Mouse (Mus musculus) midbrain, embryonic 12.5 days (tissue): ENCODE data around the gene Rp9. TPM values are rescaled to one million over a fixed set of nuclear protein-coding genes. Genes with fewer than 3 reads are reported as not detected.
"Not testable (repeated sequence)": the region's sequence is repeated elsewhere in the genome, so short reads cannot be mapped to it uniquely, and the experiment has no call there.

Source experiments
- ATAC-seq: fragments of 200-750 bp; cut with Nextera tagmentation; 2 replicates; pipeline ENCODE4 v1.8.0; 2017; ENCODE audit warnings: low read depth, moderate TSS enrichment, moderate library complexity; ENCODE audit not compliant: low FRiP score
- H3K27ac ChIP-seq: fragments of 300-500 bp; sonication (generic); replicated peaks from 2 replicates; pipeline ENCODE4 v1.5.1; 2016; ENCODE audit warnings: mild to moderate bottlenecking
- H3K27me3 ChIP-seq: fragments of 300-500 bp; sonication (generic); 2 replicates; pipeline ENCODE4 v1.6.1; 2016; ENCODE audit warnings: mild to moderate bottlenecking
- H3K36me3 ChIP-seq: fragments of 300-500 bp; sonication (generic); 2 replicates; pipeline ENCODE4 v1.6.1; 2016
- H3K4me1 ChIP-seq: fragments of 300-500 bp; sonication (generic); 2 replicates; pipeline ENCODE4 v1.6.1; 2016
- H3K4me2 ChIP-seq: fragments of 300-500 bp; sonication (generic); replicated peaks from 2 replicates; pipeline ENCODE4 v1.6.1; 2016; ENCODE audit warnings: mild to moderate bottlenecking, moderate library complexity
- H3K4me3 ChIP-seq: fragments of 300-500 bp; sonication (generic); 2 replicates; pipeline ENCODE4 v1.5.1; 2016; ENCODE audit warnings: mild to moderate bottlenecking
- H3K9ac ChIP-seq: fragments of 300-500 bp; sonication (generic); replicated peaks from 2 replicates; pipeline ENCODE4 v1.6.1; 2016; ENCODE audit warnings: mild to moderate bottlenecking, moderate library complexity
- H3K9me3 ChIP-seq: fragments of 300-500 bp; sonication (generic); 2 replicates; pipeline ENCODE4 v1.6.1; 2016; ENCODE audit warnings: mild to moderate bottlenecking
- WGBS: fragments of 180-500 bp; shearing (Covaris S2); methylation state at CpG from one replicate; pipeline ENCODE4 v1.1.7; 2016; 5-methylcytosine and 5-hydroxymethylcytosine counted together
- polyA plus RNA-seq: library from polyadenylated mRNA; unstranded; fragments of >200 nt; fragmentation: Nextera tagmentation; extraction: Ambion mirVana; gene quantifications from 2 replicates; pipeline ENCODE4 v1.2.1, GENCODE M21; 2016

Rp9 gene
- polyA plus RNA-seq, 1 experiment from 2014 or later, result 53.3 TPM

DNA sequence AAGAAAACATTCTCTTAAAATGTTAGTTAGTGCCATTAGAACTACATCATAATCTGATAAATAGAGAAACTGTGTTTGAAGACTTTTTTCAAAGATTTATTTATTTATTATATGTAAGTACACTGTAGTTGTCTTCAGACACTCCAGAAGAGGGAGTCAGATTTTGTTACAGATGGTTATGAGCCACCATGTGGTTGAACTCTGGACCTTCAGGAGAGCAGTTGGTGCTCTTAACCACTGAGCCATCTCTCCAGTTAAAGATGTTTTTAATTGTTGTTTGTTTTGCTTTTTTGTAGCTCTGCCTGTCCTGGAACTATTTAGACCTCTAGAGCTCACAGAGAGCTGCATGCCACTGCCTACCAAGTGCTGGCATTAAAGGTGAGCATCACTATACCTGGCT lies 14.5 kb downstream of the Rp9 start:
- Histone ChIP-seq H3K4me3 (no peak overlapping the region), H3K4me2 (no peak overlapping the region), H3K4me1 (no peaks in the 10 kb centered on the region), H3K27me3 (no peaks in the 10 kb centered on the region), H3K27ac (no peak overlapping the region), H3K9ac (no peak overlapping the region), H3K9me3 (no peaks in the 10 kb centered on the region), H3K36me3 (peaks cover 73% of the 10 kb centered on the region)
- no peak for ATAC-seq

DNA sequence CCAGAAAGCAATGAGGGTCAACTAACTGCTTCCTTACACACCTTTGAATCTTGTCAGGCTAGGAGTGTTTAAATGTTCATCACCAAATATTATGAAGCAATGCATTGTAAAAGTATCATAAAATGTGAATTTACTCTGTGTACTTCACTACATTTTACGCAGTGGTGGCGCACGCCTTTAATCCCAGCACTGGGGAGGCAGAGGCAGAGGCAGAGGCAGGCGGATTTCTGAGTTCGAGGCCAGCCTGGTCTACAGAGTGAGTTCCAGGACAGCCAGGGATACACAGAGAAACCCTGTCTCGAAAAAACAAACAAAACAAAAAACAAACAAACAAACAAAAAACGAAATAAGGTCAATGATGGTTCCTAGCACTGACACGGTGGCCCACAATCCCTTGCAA lies 15.6 kb downstream of the Rp9 start, which contains the start of gene Gm17545:
TSS of gene Gm17545 (plus strand) at position 301 of the 400 bp plus-strand sequence.
- not testable (repeated sequence) for H3K9ac ChIP-seq, H3K9me3 ChIP-seq, H3K4me1 ChIP-seq, ATAC-seq, H3K4me2 ChIP-seq, H3K4me3 ChIP-seq, H3K27me3 ChIP-seq, H3K27ac ChIP-seq
- WGBS, result 92% methylated on average over 8 of the region's 8 CpGs
- H3K36me3 ChIP-seq, result peaks cover 82% of the 10 kb centered on the region

DNA sequence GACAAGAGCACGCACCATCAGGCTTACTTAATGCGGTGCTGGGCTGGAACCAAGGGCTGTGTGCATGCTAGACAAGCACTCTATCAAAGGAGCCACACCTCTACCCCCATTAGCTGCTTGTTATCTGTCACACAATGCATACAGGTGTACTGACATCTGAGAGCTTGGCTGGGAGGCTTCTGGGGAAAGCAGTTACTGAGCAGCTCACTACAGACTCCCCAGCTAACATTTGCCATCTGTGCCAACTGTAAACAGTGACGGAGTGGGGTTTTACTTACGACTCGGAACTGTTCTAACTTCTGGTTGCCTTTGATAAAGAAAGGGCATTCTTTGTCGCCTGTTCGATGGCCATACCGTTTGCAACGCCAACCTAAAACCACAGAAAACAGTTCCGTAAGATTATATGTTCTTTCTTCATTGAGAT lies 16.0 kb downstream of the Rp9 start:
- Histone ChIP-seq H3K36me3 (peaks cover 87% of the 10 kb centered on the region), H3K4me3 (no peak overlapping the region), H3K4me2 (no peak overlapping the region), H3K9ac (no peak overlapping the region), H3K27me3 (no peaks in the 10 kb centered on the region), H3K9me3 (no peaks in the 10 kb centered on the region), H3K27ac (no peak overlapping the region), H3K4me1 (no peaks in the 10 kb centered on the region)
- no peak for ATAC-seq
- 95% methylated on average over 10 of the region's 10 CpGs for WGBS

- 87% methylated on average over 10 of the region's 10 CpGs for WGBS
- H3K9me3 ChIP-seq, result no peaks in the 10 kb centered on the region
- no peak overlapping the region for H3K27ac ChIP-seq
- H3K4me1 ChIP-seq, result no peaks in the 10 kb centered on the region
- H3K36me3 ChIP-seq, result peaks cover 95% of the 10 kb centered on the region
- H3K4me3 ChIP-seq, result no peak overlapping the region
- no peak for ATAC-seq
- no peak overlapping the region for H3K9ac ChIP-seq
- H3K27me3 ChIP-seq, result no peaks in the 10 kb centered on the region
- no peak overlapping the region for H3K4me2 ChIP-seq
These were observed 16.8 kb downstream of the Rp9 start for GRCm38 (mm10) chr9:22452697-22453096.

- ATAC-seq, result no peak
- H3K36me3 ChIP-seq, result peaks cover 86% of the 10 kb centered on the region
- no peak overlapping the region for H3K4me2 ChIP-seq
- H3K4me1 ChIP-seq, result no peaks in the 10 kb centered on the region
- H3K4me3 ChIP-seq, result no peak overlapping the region
- no peak overlapping the region for H3K27ac ChIP-seq
- no peaks in the 10 kb centered on the region for H3K27me3 ChIP-seq
- 92% methylated on average over 6 of the region's 6 CpGs for WGBS
- no peaks in the 10 kb centered on the region for H3K9me3 ChIP-seq
- H3K9ac ChIP-seq, result no peak overlapping the region
These were observed 20.3 kb downstream of the Rp9 start for GRCm38 (mm10) chr9:22449209-22449608.

DNA sequence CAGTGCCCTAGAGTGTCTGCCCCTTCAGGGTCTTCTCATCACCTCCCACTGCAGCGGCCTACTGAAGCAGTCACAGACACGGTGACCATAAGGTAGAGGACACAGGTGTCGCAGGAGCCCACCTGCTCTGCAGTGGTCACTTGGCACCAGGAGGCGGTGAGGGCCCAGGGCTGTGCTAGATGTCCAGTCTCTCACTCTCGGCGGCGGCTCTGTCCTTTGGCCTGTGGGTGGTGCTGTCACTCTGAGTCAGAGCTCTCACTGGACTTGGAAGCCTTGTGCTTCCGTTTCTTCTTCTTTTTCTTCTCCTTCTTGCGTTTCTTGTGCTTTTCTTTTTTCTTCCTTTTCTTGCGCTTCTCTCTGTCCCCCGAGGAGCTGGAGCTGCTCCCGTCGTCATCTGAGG lies 21.1 kb downstream of the Rp9 start:
- 89% methylated on average over 13 of the region's 13 CpGs for WGBS
- peaks cover 79% of the 10 kb centered on the region for H3K36me3 ChIP-seq

GRCm38 (mm10) chr9:22447213-22447612 lies 22.3 kb downstream of the Rp9 start:
- H3K4me1 ChIP-seq, result no peaks in the 10 kb centered on the region
- no peak overlapping the region for H3K4me2 ChIP-seq
- H3K27me3 ChIP-seq, result no peaks in the 10 kb centered on the region
- no peak overlapping the region for H3K9ac ChIP-seq
- H3K4me3 ChIP-seq, result no peak overlapping the region
- H3K27ac ChIP-seq, result no peak overlapping the region
- ATAC-seq, result no peak
- WGBS, result 94% methylated on average over 5 of the region's 5 CpGs
- H3K9me3 ChIP-seq, result no peaks in the 10 kb centered on the region
- peaks cover 67% of the 10 kb centered on the region for H3K36me3 ChIP-seq

More for the DNA sequence above, 21.1 kb downstream of the Rp9 start:
- Histone ChIP-seq H3K4me1 (no peaks in the 10 kb centered on the region), H3K27ac (no peak overlapping the region), H3K4me3 (no peak overlapping the region), H3K9ac (no peak overlapping the region), H3K4me2 (no peak overlapping the region), H3K9me3 (no peaks in the 10 kb centered on the region), H3K27me3 (no peaks in the 10 kb centered on the region)
- ATAC-seq, result no peak

- no peaks in the 10 kb centered on the region for H3K27me3 ChIP-seq
- H3K4me3 ChIP-seq, result no peak overlapping the region
- no peak overlapping the region for H3K27ac ChIP-seq
- no peak overlapping the region for H3K9ac ChIP-seq
- WGBS, result 81% methylated on average over 1 of the region's 1 CpGs
- H3K9me3 ChIP-seq, result no peaks in the 10 kb centered on the region
- H3K4me1 ChIP-seq, result no peaks in the 10 kb centered on the region
- H3K4me2 ChIP-seq, result no peak overlapping the region
- H3K36me3 ChIP-seq, result peaks cover 54% of the 10 kb centered on the region
- no peak for ATAC-seq
These were observed 24.4 kb downstream of the Rp9 start for GRCm38 (mm10) chr9:22445123-22445522.

DNA sequence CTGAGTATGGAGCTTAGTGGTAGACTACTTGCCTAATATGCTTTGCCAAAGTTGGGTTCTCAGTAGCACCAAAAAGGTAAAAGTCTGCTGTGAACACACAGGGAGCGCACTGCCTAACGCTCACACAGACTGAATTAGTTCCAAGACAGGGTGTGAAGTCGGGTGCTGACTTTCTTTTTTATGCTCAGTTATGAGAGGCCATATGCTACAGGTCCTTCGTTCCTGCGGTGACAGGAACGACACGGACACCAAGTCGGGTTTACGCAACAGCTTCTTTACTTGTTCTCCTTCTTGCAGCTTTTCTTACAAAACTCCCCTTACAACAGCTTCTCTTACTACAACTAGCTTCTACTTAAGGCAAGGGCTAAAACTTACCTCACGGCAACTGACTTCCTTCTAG lies 26.4 kb downstream of the Rp9 start:
- Histone ChIP-seq H3K9me3 (no peaks in the 10 kb centered on the region), H3K4me2 (no peak overlapping the region), H3K4me1 (no peaks in the 10 kb centered on the region), H3K27me3 (no peaks in the 10 kb centered on the region), H3K36me3 (peaks cover 35% of the 10 kb centered on the region), H3K4me3 (no peak overlapping the region), H3K9ac (no peak overlapping the region), H3K27ac (no peak overlapping the region)
- no peak for ATAC-seq
- WGBS, result 91% methylated on average over 10 of the region's 10 CpGs

GRCm38 (mm10) chr9:22438826-22439225 lies 30.7 kb downstream of the Rp9 start:
- no peaks in the 10 kb centered on the region for H3K27me3 ChIP-seq
- no peak overlapping the region for H3K27ac ChIP-seq
- no peak for ATAC-seq
- no peaks in the 10 kb centered on the region for H3K4me1 ChIP-seq
- WGBS, result 87% methylated on average over 1 of the region's 1 CpGs
- H3K4me2 ChIP-seq, result no peak overlapping the region
- H3K4me3 ChIP-seq, result no peak overlapping the region
- no peak overlapping the region for H3K9ac ChIP-seq
- H3K9me3 ChIP-seq, result no peaks in the 10 kb centered on the region
- peaks cover 7% of the 10 kb centered on the region; the same call in 1 of the 2 replicates for H3K36me3 ChIP-seq

DNA sequence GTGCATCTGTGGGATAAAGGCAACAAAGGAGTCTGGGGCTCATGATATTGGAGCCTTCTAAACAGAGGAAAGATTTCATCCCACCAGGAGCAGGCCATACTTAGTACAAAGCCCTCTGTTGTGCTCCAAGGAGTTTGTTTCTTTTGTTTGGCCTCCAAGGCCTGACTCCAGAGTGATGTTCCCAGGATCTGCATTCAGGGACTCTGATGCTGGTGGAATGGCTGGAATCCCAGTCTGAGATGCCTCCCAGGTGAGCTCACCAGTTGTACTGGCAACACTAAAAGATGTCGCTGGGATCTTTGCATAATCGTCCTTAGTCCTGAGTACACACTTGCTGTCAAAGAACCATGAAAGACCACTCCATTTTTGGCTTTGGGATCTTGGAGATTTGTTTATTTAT lies 35.4 kb downstream of the Rp9 start:
- Histone ChIP-seq H3K4me3 (no peak overlapping the region), H3K27me3 (no peaks in the 10 kb centered on the region), H3K36me3 (no peaks in the 10 kb centered on the region), H3K9me3 (no peaks in the 10 kb centered on the region), H3K9ac (no peak overlapping the region), H3K4me1 (peaks cover 2% of the 10 kb centered on the region; the same call in 1 of the 2 replicates), H3K27ac (no peak overlapping the region), H3K4me2 (no peak overlapping the region)
- no peak for ATAC-seq
- 90% methylated on average over 2 of the region's 2 CpGs for WGBS

GRCm38 (mm10) chr9:22433221-22433620 lies 36.3 kb downstream of the Rp9 start:
- no peaks in the 10 kb centered on the region for H3K9me3 ChIP-seq
- peaks cover 2% of the 10 kb centered on the region; the same call in 1 of the 2 replicates for H3K4me1 ChIP-seq
- ATAC-seq, result no peak
- no peak overlapping the region for H3K27ac ChIP-seq
- H3K4me3 ChIP-seq, result no peak overlapping the region
- no peak overlapping the region for H3K4me2 ChIP-seq
- H3K27me3 ChIP-seq, result no peaks in the 10 kb centered on the region
- H3K36me3 ChIP-seq, result no peaks in the 10 kb centered on the region
- no peak overlapping the region for H3K9ac ChIP-seq
- WGBS, result 72% methylated on average over 2 of the region's 2 CpGs

DNA sequence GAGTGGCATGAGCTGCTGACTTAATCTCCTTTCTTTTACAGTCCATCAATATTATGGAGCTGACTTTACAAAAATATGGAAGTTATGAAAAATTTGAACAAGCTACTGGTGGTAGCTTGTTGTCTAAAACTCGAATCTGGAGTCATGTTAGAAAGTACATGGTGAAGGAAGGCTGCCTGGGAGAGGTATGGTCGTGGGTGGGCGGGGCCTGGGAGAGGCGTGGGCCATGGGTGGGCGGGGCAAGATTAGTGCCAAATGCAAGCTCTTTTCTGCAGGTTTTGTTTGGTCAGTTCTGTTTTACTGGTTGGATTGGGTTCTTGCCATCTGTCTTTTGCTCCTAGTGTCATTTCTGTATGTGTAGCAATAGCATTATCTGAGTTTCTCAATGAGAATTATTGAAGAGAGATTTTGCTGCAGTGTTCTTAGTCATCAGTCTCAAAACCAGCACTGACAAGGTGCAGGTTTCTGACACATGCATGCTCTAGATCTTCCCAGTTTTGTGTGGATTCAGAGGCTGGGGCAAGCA lies 39.2 kb downstream of the Rp9 start:
- peaks cover 2% of the 10 kb centered on the region for H3K4me1 ChIP-seq
- no peak overlapping the region for H3K27ac ChIP-seq
- no peak overlapping the region for H3K4me3 ChIP-seq
- H3K36me3 ChIP-seq, result no peaks in the 10 kb centered on the region
- H3K9ac ChIP-seq, result no peak overlapping the region
- ATAC-seq, result no peak
- WGBS, result 36% methylated on average over 5 of the region's 5 CpGs
- no peaks in the 10 kb centered on the region for H3K27me3 ChIP-seq
- no peak overlapping the region for H3K4me2 ChIP-seq
- H3K9me3 ChIP-seq, result no peaks in the 10 kb centered on the region
